Mouse (Mus musculus): ENCODE measurements around the gene Cse1l.

Cse1l gene

DNA sequence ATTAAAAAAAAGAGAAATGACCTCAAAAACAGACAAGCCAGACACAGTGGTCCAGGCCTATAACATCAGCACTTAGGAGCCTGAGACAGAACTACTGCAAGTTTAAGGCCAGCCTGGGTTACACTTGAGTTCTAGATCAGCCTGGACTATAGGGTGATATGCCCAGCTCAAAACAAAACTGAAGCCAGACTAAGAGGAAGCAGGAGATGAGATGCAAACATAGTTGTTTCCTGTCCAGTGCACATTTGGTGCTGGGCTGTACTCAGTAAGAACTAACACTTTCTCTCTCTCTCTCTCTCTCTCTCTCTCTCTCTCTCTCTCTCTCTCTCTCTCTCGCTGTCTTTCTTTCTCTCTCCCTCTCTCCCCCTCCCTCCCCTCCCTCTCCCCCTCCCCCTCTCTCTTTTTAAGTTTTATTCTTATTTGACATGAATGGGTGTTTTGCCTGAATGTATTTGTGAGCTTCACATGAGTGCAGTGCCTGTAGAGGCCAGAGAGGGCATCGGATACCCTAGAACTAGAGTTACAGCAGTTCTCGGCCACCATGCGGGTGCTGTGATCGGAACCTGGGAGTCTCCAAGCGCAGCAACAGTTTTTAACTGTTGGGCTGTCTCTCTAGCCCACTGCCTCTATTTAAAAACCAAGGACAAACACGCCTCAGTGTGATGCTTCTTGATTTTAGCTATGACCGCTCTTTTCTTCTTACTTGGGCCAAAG, 4.9 kb upstream of the Cse1l start:
- WGBS: 88% methylated on average over 8 of the region's 8 CpGs

DNA sequence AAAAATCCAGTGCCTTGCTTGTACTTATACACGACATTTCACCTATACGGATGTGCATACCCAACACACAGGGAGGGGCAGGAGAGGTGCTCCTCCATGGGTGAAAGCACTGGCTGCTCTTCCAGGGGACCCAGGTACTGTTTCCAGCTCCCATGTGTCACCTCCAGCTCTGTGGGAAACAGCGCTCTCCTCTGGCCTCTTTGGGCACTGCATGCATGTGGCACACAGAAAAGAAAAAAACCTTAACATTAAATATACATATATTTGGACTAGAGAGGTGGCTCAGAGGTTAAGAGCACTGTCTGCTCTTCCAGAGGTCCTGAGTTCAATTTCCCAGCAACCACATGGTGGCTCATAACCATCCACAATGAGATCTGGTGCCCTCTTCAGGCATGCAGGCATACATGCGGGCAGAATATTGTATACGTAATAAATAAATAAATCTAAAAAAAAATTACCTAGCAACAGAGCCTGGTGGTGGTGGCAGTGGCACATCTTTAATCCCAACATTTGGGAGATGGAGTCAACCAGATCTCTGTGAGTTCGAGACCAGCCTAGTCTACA, 2.0 kb upstream of the Cse1l start:
- 83% methylated on average over 6 of the region's 6 CpGs for WGBS

DNA sequence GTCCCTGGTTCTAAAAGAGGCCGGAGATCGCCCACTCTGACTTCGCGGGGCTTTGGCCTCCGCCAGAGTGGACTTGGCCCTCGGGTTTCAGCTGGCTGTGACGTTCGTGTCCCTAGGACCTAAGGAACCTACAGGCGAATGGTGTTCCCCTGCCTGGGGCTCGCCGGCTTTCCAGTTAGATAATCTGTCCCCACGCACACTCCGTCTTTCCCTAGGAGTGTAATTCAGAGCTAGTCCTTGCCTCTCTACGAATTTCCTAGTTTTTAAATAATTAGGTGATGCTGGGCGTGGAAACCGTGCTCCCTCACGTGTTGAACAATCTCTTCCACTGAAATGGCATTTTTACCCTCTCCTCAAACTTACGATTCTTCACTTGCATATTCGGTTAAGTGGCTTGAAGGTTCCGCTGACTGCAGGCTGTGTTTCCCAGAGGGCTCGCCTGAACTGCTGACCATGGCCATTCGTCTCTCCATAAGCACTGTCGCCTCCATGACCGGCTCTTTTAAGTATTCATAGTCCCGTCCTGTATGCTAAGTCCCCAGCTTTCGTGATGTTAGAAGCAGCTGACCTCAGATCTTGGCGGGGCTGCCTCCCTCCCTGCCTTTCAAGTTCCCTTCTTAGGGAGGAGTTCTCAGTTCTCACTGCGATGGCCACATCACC, 813 bp downstream of the Cse1l start:
- under 1% methylated on average over 28 of the region's 28 CpGs for WGBS

DNA sequence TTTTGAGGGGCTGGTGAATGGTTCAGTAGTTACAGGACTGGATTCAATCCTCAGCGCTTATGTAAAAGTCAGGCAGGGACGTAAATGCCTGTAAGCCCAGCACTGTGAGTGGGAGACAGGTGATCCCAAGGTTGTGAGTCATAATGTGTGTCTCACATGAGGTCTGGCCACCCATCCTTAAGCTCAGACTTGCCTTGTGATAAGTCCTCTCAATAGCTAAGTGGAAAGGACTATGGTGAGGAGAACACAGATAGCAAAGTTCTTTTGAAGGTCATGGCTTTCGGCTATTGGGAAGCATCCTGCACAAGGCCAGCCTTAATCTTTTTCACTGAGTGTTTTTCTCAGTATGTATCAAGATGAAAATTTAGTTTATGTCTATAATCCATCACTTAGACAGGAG, 3.9 kb downstream of the Cse1l start:
- 89% methylated on average over 3 of the region's 3 CpGs for WGBS

DNA sequence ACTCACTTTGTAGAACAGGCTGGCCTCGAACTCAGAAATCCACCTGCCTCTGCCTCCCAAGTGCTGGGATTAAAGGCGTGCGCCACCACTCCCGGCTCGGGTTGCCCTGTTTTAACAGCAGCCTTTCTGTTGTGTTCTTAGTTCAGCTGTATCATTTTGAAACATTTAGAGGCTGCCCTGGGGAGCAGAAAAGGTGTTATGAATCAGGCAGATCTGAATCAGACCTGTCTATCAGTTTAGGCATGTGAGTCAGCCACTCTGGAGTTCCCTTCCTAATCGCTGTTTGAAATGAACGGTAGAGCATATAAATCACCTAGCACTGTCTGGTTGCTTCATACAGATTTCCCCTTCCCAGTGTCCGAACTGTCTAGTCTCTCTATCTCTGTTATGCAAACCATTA, 4.7 kb downstream of the Cse1l start:
- 85% methylated on average over 8 of the region's 8 CpGs for WGBS

DNA sequence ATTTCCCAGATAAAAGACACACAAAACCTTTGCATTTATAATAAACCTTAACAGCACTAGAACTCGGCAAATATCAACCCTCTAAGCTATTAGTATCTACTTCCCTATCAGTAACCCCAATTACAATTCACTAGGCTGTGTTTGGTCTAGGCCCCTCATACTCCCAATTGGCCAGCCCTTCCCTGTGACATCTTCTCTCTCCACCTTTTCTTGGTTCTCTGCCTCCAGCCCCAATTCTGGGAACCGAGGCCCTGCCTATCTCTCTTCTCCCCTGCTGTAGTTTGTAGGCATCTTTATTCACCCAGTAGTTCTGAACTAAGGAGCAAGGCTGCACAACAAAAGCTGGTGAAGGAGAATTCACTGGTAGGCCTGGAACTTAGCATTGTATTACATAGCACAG, 18.1 kb downstream of the Cse1l start:
- WGBS: 80% methylated on average over 2 of the region's 2 CpGs

DNA sequence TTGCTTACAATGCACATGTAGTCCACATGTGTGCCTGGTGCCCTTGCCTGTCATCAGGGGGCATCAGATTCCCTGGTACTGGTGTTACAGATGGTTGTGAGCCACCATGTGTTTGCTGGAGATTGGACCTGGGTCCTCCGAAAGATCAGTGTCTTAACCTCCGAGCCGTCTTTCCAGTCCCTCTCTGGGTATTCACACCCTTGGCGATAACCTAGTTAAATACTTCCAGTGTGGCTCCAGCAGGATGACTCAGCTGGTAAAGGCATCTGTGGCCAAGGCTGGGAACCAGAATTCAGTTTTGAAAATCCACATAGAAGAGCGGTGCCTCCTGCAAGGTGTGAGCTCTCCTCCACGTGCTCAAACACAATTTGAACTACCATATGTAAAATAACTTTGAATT, 28.1 kb downstream of the Cse1l start:
- WGBS: 60% methylated on average over 6 of the region's 6 CpGs

DNA sequence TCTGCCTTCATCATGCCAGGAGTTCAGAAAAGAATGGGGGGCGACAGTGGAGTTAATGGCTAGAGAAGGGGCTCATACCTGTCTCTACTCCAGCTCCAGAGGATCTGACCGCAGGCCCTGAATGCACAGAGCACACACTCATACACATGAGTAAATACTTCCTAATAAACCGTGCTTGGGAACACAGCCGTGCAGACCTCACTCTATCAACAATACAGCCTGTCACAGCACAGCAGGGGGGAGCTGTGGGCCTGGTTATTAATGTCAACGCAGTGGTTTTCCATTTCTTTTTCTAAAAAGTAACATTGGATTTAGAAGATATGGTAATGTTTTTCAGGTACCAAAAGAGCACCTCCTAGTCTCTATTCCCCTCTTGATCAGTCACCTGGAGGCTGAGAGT, 28.6 kb downstream of the Cse1l start:
- 59% methylated on average over 5 of the region's 5 CpGs for WGBS

DNA sequence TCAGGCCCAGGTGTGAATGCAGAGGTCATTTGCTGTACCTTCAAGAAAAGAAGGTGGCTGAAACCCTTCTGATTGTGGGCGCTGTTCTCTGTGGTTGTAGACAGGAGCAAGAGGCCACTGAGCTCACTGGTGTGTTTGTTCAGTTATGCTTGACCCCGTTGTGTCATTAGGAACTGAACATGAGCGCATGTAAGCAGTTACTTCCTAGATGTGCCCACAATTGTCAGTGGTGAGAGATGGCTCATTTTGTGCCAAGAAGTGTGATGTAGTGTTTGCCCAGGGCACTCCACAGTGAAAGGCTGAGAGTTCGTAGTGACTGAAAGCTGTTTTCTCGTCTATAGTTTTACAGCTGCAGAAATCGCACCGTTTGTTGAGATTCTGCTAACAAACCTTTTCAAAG, 29.7 kb downstream of the Cse1l start:
- WGBS: 84% methylated on average over 7 of the region's 7 CpGs

DNA sequence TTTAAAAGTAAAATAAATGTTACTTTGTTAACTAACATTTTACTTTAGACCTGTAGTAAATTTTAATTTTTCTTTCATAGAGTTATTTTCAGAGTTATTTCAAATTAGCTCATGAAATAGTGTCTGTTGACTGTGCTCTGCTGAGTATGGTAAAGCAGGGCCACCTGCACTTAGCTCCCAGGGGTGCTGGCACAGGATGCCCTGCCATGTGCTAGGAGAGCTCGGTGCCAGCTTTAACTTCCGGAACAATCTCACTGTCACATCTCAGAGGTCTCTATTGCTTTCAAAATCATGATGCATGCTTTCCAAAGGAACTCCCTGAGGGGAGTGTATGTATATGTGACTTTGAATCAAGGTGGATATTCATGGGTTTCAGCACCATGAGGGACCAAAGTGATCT, 30.3 kb downstream of the Cse1l start:
- 59% methylated on average over 2 of the region's 2 CpGs for WGBS

DNA sequence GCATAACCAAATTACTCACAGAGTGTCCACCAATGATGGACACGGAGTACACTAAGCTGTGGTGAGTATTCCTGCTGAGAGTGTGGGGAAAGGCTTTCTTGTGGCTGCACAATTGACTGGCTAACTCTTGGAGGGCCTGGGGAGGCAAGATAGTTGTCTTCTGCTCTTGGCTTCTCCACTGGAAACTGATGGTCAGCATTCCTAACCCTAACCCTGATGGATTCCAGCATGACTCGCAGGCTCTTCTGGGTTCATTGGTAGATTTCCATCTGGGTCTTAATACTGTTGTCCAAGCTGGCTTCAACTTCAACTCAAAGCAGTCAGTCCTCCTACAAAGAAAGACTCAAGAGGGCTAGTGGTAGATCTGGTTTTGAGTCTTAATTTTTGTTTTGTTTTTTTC, 37.3 kb downstream of the Cse1l start:
- WGBS: 88% methylated on average over 2 of the region's 2 CpGs

DNA sequence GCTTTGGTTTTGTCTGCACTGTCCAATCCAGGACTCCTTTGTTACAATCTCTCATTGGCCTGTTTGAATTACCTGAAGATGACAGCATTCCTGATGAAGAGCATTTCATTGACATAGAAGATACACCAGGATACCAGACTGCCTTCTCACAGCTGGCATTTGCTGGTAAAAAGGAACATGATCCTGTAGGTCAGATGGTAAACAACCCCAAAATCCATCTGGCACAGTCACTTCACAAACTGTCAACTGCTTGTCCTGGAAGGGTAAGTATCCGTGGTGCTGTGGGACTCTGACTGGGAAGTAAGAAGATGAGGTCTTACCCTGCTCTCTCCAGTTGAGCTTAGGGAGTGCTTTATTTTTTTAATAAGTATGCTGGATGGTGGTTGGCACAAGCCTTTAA, 38.5 kb downstream of the Cse1l start:
- WGBS: 75% methylated on average over 1 of the region's 1 CpGs

DNA sequence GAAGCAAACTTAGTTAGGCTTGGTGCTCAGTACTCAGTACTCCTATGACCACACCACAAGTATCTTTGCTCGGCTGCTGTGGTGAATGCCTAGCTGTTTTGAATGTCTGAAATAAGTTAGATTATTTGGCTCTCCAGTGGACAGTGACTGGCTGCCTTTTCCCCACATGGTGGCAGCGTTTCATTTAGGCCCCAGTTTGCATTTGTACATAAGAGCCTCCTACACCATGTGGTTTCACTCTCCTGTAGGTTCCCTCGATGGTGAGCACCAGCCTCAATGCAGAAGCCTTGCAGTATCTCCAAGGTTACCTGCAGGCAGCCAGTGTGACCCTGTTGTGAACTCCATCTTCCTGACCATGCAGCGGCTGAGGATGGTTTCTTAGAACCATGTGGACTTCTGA, 39.6 kb downstream of the Cse1l start:
- WGBS: 37% methylated on average over 4 of the region's 4 CpGs

DNA sequence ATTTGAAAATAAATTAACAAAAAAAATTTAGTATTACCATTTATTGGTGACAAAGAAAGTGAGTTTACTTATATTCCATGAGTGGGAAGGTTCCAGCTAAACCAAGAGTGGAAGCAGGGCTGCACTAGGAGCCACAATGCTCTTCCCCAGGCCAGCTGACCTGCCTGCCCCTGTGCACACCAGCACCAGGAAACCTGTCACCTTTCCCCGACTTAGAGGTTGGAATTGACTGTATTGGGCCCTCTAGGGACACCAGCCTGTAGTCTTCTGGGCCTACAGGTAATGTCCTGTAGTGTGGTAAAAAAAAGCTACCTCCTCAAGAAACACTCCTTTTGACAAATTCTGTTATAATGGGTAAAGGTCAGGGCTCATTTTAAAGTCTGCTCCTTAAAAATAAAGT, 42.4 kb downstream of the Cse1l start:
- WGBS: 86% methylated on average over 1 of the region's 1 CpGs

DNA sequence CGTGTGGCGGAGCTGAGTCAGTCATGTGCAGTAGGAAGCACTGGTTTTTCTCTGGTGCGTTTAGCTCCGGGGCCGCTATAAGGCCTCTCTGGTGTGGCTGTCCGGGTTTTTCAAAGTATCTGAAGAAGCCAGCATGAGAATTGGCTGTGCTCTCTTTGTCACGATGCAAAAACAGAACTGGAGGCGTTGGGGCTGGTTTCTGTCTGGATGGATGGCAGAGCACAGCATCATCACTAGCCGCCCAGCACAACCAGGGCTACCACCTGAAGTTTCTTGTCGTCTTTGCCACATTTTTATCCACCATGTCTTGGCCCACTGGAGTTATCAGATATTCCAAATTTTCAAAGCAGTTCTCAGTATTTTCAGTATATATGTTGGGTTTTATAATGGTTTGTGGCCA, 43.1 kb downstream of the Cse1l start:
- 57% methylated on average over 10 of the region's 10 CpGs for WGBS

DNA sequence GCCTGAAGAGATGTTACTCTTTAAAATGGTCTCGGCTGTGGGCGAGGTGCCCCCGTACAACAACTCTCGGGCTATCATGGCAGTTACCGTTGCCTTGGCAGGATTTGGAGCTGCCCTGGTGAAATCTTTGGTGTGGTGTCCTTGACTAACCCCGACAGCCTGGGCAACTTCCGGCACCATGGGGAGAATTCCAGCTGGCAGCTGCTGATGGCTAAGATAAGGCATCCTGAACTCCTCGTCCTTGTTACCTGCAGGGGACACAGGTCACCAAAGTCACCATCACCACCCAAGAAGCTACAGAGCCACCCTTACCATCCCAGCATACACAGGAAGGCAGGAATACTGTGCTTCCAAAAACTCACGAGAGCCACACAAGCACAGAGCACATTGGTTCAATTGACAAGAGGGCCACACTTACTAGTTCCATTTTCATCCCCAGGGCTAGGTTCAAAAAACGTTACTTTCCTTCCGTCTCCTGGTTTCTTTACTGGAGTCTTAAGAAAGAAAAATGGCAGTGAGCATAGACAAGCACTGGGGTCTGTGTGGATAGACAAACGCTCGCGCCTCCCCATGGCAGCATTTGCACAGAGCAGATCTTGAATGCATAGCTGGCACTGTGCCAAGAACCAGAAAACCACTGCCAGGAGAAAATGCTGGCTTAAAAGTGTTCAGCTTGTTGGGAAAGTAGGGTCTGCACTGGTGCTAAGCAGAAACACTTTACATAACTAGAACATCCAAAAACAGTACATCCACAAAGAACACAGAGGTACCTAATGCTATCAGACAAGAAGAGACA, 45.2 kb downstream of the Cse1l start:
- WGBS: 50% methylated on average over 14 of the region's 14 CpGs

DNA sequence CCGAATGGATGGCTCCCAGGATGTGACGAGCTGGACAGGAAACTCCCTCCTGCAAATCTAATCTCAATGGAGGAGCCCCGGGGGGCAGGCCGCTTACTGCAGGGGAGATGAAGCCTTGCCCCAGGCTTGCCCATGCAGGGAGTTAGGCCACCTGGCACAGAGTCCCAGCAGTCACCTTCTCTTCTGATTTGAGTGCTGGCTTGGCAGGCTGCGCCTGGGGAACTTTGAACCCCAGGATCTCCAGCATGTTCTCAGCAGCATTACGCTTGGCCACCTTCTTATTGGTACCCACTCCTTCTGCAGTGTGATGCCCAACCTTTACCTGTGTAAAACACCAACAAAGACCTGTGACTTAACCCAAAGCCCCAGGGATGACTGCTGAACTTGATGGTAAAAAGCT, 46.3 kb downstream of the Cse1l start:
- 87% methylated on average over 6 of the region's 6 CpGs for WGBS

DNA sequence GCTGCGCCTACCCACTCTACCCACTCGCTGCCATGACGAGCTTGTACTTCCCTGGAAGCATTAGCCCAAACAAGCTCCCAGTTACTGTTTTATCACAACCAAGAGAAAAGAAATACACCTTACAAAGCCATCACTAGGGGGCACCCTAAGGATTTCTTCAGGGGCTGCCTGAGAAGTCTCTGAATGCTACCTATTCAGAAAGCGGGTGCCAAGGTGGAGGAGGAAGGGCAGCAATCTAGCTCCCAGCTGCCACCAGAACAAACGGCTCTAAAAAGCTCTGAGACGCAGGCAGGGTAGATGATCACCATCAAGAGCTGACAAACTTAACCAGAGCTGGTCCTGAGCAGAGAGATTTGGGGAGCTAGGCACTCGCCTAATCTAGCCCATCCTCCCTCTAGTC, 51.0 kb downstream of the Cse1l start:
- 28% methylated on average over 7 of the region's 7 CpGs for WGBS

DNA sequence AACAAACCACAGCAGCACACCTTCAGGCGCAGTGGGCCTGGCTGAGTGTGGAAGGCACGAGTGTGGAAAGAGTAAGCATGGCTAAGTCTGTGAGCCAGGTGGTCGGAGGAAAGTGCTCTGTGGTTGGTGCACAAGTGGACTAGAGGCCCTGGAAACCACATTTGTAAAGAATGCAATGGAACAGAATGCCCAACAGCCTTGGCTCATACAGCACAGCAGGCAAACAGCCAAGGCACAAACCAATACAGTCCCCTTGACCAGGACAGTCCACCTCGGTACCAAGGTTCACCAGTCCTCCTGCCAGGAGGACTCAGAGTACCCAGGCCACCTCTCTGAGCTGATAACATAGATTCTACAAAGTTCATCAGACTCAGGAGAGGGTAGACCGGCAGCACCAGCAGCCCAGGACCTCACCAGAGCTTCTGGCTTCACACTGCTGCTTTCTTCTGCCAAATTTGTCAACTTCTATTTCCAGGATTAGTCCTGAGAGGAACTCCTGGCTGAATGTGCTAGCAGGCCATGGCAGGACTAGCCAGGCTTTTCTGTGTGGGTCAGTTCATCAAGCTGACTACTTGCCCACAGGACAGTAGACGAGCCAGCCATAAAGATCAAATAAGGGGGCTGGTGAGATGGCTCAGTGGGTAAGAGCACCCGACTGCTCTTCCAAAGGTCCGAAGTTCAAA, 54.9 kb downstream of the Cse1l start:
- WGBS: 70% methylated on average over 8 of the region's 8 CpGs

DNA sequence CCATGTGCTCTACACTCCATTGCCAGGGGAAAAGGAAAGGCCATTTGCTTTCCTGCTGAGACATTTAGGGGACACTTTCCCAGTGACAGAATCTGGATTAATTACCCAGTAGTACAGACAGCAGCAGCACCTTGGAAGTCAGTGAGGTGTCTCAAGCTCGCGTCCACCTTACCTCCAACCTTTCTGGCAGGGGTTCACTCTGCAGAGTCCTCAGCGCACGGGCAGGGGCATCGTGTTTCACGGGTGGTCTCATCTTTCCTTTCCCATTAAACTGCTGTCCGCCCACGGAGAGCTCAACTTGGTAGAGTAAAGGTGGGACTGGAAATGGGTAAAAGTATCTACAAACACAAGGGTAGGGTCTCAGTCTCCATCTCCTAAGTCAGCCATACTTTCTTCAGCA, 57.4 kb downstream of the Cse1l start:
- WGBS: 91% methylated on average over 8 of the region's 8 CpGs

DNA sequence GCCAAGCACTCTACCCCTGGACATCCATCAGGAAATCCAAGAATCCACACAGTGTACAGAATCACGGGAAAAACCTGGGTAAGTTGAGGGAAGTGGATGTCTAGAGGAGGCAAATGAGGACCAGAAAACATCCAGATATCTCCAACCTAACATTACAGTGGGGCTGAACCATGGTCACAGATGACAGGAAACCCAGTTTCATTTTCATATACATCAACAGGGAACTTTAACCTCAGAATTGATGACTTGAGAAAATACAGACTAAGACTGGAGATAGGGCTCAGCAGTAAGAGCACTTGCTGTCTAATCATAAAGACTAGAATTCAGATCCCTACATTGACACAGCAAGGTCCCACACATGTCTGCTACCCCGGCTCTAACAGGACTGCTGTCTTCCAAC, 58.9 kb downstream of the Cse1l start:
- WGBS: 80% methylated on average over 2 of the region's 2 CpGs

DNA sequence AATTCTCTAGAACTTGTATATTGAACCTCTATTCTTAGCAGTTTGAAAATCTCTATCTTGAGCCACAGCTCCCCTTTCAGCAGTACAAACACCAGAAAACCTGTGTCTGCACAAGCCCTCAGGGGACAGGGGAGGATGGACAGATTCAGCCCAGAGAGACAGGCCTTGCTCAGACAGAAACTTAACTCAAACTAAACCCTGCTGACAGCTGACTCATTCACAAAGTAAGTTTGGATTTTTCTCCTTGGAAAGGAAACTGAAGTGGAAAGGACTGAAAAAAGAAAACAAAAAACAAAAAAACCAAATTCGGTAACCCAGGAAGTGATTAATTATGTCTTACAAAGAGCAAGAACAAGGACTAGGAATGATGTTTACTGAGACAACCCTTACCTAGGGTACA, 67.3 kb downstream of the Cse1l start:
- WGBS: 29% methylated on average over 1 of the region's 1 CpGs
